Mouse (Mus musculus): ENCODE results near the gene 1190005I06Rik. TPM values are rescaled to one million over a fixed set of nuclear protein-coding genes. Genes with fewer than 3 reads are reported as not detected.

The 1190005I06Rik gene
- polyA plus RNA-seq, 1 experiment from 2014 or later, result 8.3 TPM

- peak overlapping the region; percentile 85 for H3K4me2 ChIP-seq (replicated peaks)
- peaks cover 50% of the 10 kb centered on the region for H3K4me1 ChIP-seq
- H3K9me3 ChIP-seq (replicated peaks), result no peaks in the 10 kb centered on the region
- no peaks in the 10 kb centered on the region for H3K27me3 ChIP-seq
- peak overlapping the region; percentile 99 for H3K4me3 ChIP-seq (replicated peaks)
- under 1% methylated on average over 17 of the region's 17 CpGs for WGBS
- no peak for ATAC-seq (ENCODE audit: insufficient number of reproducible peaks, low FRiP score, low TSS enrichment, low read depth)
- H3K27ac ChIP-seq (replicated peaks), result peak overlapping the region; percentile 92
- H3K36me3 ChIP-seq, result peaks cover 20% of the 10 kb centered on the region
- H3K9ac ChIP-seq, result peak overlapping the region; percentile 98
Observed at GRCm38 (mm10) chr8:120666807-120667470, 19.5 kb upstream of the 1190005I06Rik start.

DNA sequence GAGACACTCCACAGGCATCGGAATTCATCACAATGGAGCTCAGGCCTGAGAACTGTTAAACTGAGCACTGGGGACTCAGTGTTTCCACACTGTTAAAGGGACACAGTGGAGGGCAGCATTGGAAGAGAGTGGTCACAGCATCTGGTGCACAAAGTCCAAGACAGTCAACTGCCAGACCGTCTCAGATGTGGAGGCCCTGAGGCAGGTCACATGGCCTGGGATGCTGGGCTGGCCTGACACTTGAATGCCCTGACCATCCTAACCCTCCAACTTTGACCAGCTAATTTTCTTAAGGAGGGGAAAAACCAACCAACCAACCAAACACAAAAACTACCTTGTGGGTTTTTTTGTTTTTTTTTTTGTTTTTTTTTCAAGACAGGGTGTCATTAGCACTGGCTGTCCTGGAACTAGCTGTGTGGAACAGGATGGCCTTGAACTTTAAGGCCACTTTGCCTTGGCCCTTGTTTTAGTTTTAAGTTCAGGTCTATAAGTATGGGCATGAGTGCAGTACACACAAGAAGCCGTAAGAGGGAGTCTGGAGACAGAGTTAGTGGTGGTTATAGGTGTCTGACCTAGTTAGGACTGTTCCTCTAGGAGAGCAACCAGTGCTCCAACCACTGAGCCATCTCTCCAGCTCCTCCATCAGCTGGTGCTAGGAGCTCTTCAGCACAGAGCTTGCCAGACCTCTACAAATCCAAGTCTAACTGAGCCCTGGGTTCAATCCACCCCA is 18.5 kb upstream of the 1190005I06Rik start:
- Histone ChIP-seq H3K4me3 (replicated peaks) (peak overlapping the region; percentile 99), H3K9ac (no peak overlapping the region), H3K27ac (replicated peaks) (no peak overlapping the region), H3K36me3 (peaks cover 11% of the 10 kb centered on the region), H3K4me1 (peaks cover 46% of the 10 kb centered on the region), H3K4me2 (replicated peaks) (peak overlapping the region; percentile 85), H3K27me3 (no peaks in the 10 kb centered on the region), H3K9me3 (replicated peaks) (no peaks in the 10 kb centered on the region)
- WGBS, result 66% methylated on average over 3 of the region's 3 CpGs
- no peak for ATAC-seq (ENCODE audit: insufficient number of reproducible peaks, low FRiP score, low TSS enrichment, low read depth)

DNA sequence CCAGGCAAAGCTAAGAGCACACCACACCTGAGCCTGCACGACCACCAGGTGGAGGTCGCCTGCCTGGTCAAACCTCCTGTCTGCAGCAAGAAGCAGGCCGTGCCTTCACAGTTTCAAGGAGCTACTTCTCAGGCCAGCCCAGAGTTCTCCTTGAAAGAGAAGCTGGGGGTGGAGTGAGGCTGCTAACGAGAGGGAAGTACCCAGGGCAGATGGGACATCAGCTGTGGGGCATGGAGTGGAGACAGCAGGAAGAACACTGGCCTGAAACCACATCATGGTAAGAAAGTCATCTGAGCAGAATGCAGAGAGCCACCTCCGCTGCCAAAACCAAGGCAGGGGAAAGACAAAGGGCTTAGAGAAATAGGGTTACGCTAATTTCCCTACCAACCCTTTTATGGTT is 17.1 kb upstream of the 1190005I06Rik start:
- H3K4me1 ChIP-seq, result peaks cover 40% of the 10 kb centered on the region
- H3K27me3 ChIP-seq, result no peaks in the 10 kb centered on the region
- no peak overlapping the region for H3K27ac ChIP-seq (replicated peaks)
- H3K36me3 ChIP-seq, result peaks cover 5% of the 10 kb centered on the region; the same call in 1 of the 2 replicates
- 77% methylated on average over 6 of the region's 6 CpGs for WGBS
- H3K4me3 ChIP-seq (replicated peaks), result no peak overlapping the region
- no peak for ATAC-seq (ENCODE audit: insufficient number of reproducible peaks, low FRiP score, low TSS enrichment, low read depth)
- H3K9me3 ChIP-seq (replicated peaks), result no peaks in the 10 kb centered on the region
- H3K9ac ChIP-seq, result no peak overlapping the region
- H3K4me2 ChIP-seq (replicated peaks), result no peak overlapping the region

GRCm38 (mm10) chr8:120657415-120657814 is 10.0 kb upstream of the 1190005I06Rik start:
- H3K4me1 ChIP-seq, result no peaks in the 10 kb centered on the region
- H3K4me3 ChIP-seq (replicated peaks), result no peak overlapping the region
- no peak overlapping the region for H3K9ac ChIP-seq
- H3K9me3 ChIP-seq (replicated peaks), result no peaks in the 10 kb centered on the region
- peaks cover 65% of the 10 kb centered on the region for H3K36me3 ChIP-seq
- H3K27ac ChIP-seq (replicated peaks), result no peak overlapping the region
- no peaks in the 10 kb centered on the region for H3K27me3 ChIP-seq
- ATAC-seq (ENCODE audit: insufficient number of reproducible peaks, low FRiP score, low TSS enrichment, low read depth), result no peak
- WGBS, result 82% methylated on average over 8 of the region's 8 CpGs
- no peak overlapping the region for H3K4me2 ChIP-seq (replicated peaks)

GRCm38 (mm10) chr8:120656322-120657052 is 9.1 kb upstream of the 1190005I06Rik start:
- H3K4me1 ChIP-seq, result no peaks in the 10 kb centered on the region
- no peak overlapping the region for H3K9ac ChIP-seq
- peaks cover 65% of the 10 kb centered on the region for H3K36me3 ChIP-seq
- no peak overlapping the region for H3K27ac ChIP-seq (replicated peaks)
- ATAC-seq (ENCODE audit: insufficient number of reproducible peaks, low FRiP score, low TSS enrichment, low read depth), result no peak
- no peak overlapping the region for H3K4me2 ChIP-seq (replicated peaks)
- H3K4me3 ChIP-seq (replicated peaks), result no peak overlapping the region
- WGBS, result 89% methylated on average over 7 of the region's 7 CpGs
- no peaks in the 10 kb centered on the region for H3K9me3 ChIP-seq (replicated peaks)
- no peaks in the 10 kb centered on the region for H3K27me3 ChIP-seq

- 59% methylated on average over 7 of the region's 7 CpGs for WGBS
- Histone ChIP-seq H3K27me3 (no peaks in the 10 kb centered on the region), H3K9me3 (replicated peaks) (no peaks in the 10 kb centered on the region), H3K9ac (no peak overlapping the region), H3K27ac (replicated peaks) (peak overlapping the region; percentile 48), H3K36me3 (no peaks in the 10 kb centered on the region; the same call in 1 of the 2 replicates), H3K4me2 (replicated peaks) (no peak overlapping the region), H3K4me3 (replicated peaks) (no peak overlapping the region), H3K4me1 (peaks cover 13% of the 10 kb centered on the region)
- ATAC-seq (ENCODE audit: insufficient number of reproducible peaks, low FRiP score, low TSS enrichment, low read depth), result no peak; the same call in 1 of the 2 replicates
Observed at GRCm38 (mm10) chr8:120644663-120645062, 2.8 kb downstream of the 1190005I06Rik start.

- no peak overlapping the region for H3K27ac ChIP-seq (replicated peaks)
- ATAC-seq (ENCODE audit: insufficient number of reproducible peaks, low FRiP score, low TSS enrichment, low read depth), result no peak
- H3K4me1 ChIP-seq, result peaks cover 13% of the 10 kb centered on the region
- H3K4me2 ChIP-seq (replicated peaks), result no peak overlapping the region
- H3K9ac ChIP-seq, result no peak overlapping the region
- WGBS, result 78% methylated on average over 10 of the region's 10 CpGs
- H3K4me3 ChIP-seq (replicated peaks), result no peak overlapping the region
- no peaks in the 10 kb centered on the region for H3K9me3 ChIP-seq (replicated peaks)
- no peaks in the 10 kb centered on the region for H3K36me3 ChIP-seq
- no peaks in the 10 kb centered on the region for H3K27me3 ChIP-seq
Observed at GRCm38 (mm10) chr8:120642031-120642662, 5.3 kb downstream of the 1190005I06Rik start.

DNA sequence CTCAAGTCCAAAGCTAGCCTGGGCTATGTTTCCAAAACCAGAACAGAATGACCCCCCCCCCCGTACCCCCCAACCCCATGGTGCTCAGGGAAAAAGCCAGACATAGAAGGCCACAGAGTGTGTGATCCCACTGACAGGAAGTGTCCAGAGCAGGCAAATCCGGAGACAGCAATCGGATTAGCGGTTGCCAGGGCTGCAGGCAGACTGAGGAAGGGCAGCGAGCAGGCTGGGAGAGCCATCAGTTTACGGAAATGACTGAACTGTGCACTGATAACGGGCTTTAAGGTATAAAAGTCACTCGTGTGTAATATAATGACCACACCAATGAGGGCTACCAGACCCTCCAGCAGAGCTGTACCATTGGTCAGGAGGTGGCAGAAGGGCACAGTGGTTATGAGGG is 6.2 kb downstream of the 1190005I06Rik start:
- 35% methylated on average over 8 of the region's 8 CpGs for WGBS
- ATAC-seq (ENCODE audit: insufficient number of reproducible peaks, low FRiP score, low TSS enrichment, low read depth), result no peak

GRCm38 (mm10) chr8:120634329-120634839 is 13.0 kb downstream of the 1190005I06Rik start:
- H3K4me3 ChIP-seq (replicated peaks), result peak overlapping the region; percentile 66
- H3K27ac ChIP-seq (replicated peaks), result no peak overlapping the region
- WGBS, result under 1% methylated on average over 40 of the region's 42 CpGs
- no peaks in the 10 kb centered on the region for H3K36me3 ChIP-seq
- no peaks in the 10 kb centered on the region for H3K27me3 ChIP-seq
- H3K4me2 ChIP-seq (replicated peaks), result peak overlapping the region; percentile 99
- H3K9ac ChIP-seq, result peak overlapping the region; percentile 24
- peak; percentile 63 for ATAC-seq (ENCODE audit: insufficient number of reproducible peaks, low FRiP score, low TSS enrichment, low read depth)
- peaks cover 36% of the 10 kb centered on the region for H3K4me1 ChIP-seq
- no peaks in the 10 kb centered on the region for H3K9me3 ChIP-seq (replicated peaks)

More for the DNA sequence above, 6.2 kb downstream of the 1190005I06Rik start:
- H3K4me2 ChIP-seq (replicated peaks), result no peak overlapping the region
- H3K36me3 ChIP-seq, result no peaks in the 10 kb centered on the region
- no peak overlapping the region for H3K27ac ChIP-seq (replicated peaks)
- H3K27me3 ChIP-seq, result no peaks in the 10 kb centered on the region
- H3K4me1 ChIP-seq, result peaks cover 13% of the 10 kb centered on the region
- H3K9ac ChIP-seq, result no peak overlapping the region
- H3K9me3 ChIP-seq (replicated peaks), result no peaks in the 10 kb centered on the region
- no peak overlapping the region for H3K4me3 ChIP-seq (replicated peaks)

DNA sequence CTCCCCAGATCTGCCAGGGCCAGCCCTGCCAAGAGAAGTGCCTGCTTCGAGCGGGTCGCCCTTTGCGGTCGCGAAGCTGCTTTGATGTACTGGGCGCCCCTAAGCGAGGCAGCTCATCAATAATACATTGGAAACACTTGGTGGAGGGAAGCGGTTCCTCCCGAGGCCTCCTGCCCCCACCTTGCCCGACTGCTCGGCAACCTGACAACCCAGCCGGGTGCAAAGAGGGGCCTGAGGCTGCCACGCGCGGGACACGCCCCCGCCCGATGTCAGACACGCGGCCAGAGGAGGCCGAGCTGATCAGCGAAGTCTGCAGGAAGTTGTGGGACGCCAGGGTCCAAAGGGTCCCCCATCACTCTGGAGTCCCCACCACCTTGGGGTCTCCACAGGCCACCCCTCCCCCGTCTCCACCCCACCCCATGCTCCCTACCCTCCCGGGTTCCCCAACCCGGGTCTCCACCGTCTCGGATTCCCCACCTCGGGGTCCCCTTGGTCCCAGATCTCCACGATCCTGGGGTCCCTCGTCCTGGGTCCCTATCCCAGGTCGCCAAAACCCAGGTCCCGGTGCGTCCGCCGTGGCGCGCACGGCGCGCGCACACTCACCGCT is 13.7 kb downstream of the 1190005I06Rik start:
- 1% methylated on average over 44 of the region's 44 CpGs for WGBS
- ATAC-seq (ENCODE audit: insufficient number of reproducible peaks, low FRiP score, low TSS enrichment, low read depth), result peak; percentile 20; the same call in 1 of the 2 replicates

More for the DNA sequence above, 13.7 kb downstream of the 1190005I06Rik start:
- H3K9ac ChIP-seq, result peak overlapping the region; percentile 24
- no peaks in the 10 kb centered on the region for H3K27me3 ChIP-seq
- peaks cover 36% of the 10 kb centered on the region for H3K4me1 ChIP-seq
- H3K36me3 ChIP-seq, result no peaks in the 10 kb centered on the region
- peak overlapping the region; percentile 66 for H3K4me3 ChIP-seq (replicated peaks)
- no peak overlapping the region for H3K27ac ChIP-seq (replicated peaks)
- H3K4me2 ChIP-seq (replicated peaks), result peak overlapping the region; percentile 99
- H3K9me3 ChIP-seq (replicated peaks), result no peaks in the 10 kb centered on the region
